Mouse (Mus musculus) liver, adult 2 months (tissue): ENCODE measurements around the gene Rabggta.

ENCODE experiments used
- CTCF ChIP-seq: fragments of 200-500 bp; IDR thresholded peaks from 2 replicates; pipeline ENCODE4 v1.5.1; 2011; ENCODE audit warnings: low read depth, low read length, control low read depth
- POLR2A ChIP-seq: fragments of 200-500 bp; IDR thresholded peaks from 2 replicates; pipeline ENCODE4 v1.6.1; 2011; ENCODE audit warnings: low read length, control low read depth; ENCODE audit not compliant: insufficient read depth; ENCODE audit errors: extremely low read depth

DNA sequence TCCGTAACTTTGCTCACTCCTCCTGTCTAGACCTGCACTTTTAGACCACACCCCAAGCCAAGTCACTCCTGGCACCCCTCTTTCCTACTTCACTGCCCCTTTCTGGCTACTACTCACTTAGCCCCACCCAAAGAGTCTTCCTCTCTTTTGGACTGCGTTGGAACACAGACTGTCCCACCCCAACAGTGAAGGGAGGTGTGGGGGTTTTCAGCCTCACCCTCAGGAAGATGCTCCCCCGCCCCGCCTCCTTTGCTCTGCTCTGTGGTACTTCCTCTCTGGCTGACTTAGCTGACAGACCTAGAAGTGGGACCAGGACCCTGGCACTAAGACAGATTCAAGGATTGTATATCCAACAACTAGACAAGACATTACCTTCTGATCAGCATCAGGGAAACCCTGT lies 43.6 kb upstream of the Rabggta start, which contains the start of gene Ltb4r1:
- TF ChIP-seq POLR2A (no peak), CTCF (no peak)
